1 mouse cellular context compared by ENCODE assay signal in the genomic region with DNA sequence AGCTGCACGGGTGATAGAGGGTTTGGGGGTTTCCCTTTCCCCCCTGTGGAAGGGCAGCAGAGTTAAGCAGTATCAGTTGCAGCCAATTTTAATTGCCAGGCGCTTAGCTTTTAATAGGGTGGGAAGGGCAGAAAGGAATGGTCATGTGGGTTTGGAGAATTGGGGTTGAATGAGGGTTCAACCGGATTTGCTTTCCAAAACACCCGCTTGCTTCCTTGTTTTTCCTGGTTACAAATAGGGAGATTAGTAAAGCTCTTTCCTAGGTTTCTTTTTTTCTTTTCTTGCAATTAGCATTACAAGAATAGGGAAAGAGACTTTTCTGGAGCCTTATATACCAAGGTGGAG.
TF ChIP-seq lines count a peak whose summit lies in the region.

No protein-coding gene starts in this region.

TF ChIP-seq in MEL, 35 proteins besides CTCF, POLR2A, EP300 and RAD21:
- TF ChIP-seq MAX (IDR thresholded peaks at IDR 0.05; ENCODE audit: low read length) (no peak), HCFC1 (IDR thresholded peaks at IDR 0.05; ENCODE audit: low read depth, low read length) (no peak), UBTF (IDR thresholded peaks at IDR 0.05; ENCODE audit: borderline replicate concordance, insufficient read depth, low read depth, low read length) (no peak), ZC3H11A (IDR thresholded peaks at IDR 0.05; ENCODE audit: low read depth, low read length) (no peak), RCOR1 (IDR thresholded peaks at IDR 0.05; ENCODE audit: low read depth, low read length) (no peak), POLR2AphosphoS2 (IDR thresholded peaks at IDR 0.05; ENCODE audit: low read length) (no peak), NELFE (IDR thresholded peaks at IDR 0.05; ENCODE audit: low read depth, low read length) (no peak)
